ENCODE assay signal across 12 mouse cellular contexts in the genomic region with DNA sequence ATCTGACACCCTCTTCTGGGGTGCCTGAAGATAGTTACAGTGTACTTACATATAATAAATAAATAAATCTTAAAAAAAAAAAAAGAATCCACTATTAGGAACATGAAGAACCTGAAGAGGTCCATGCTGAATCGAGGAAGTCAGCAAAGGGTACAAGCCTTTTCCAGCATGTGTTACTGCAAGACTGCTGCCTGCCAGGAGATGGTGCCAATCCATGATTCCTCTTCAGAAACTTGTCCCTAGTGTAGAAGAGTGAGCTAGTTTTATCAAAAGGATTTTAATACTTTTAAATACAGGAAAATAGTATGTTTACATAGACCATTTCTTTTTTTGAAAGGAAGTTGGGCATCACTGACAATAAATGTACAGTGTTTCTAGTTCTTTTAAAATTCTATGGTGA. TPM values are rescaled to one million over a fixed set of nuclear protein-coding genes. Genes with fewer than 3 reads are reported as not detected.
A peak's percentile ranks its signal among the peaks of the same experiment; 100 is the strongest.
DNase-seq lines count a peak whose midpoint lies in the region; ATAC-seq and TF ChIP-seq lines count a peak whose summit lies in the region.
"Had no signal": no experiment of that assay in that cellular context is flagged by ENCODE, and none has a peak within 500 bp of the region (broad histone marks: within the 10 kb centered on the region; RNA-seq: fewer than 3 reads in every experiment).

No protein-coding gene starts in this region.

- no peak for TF ChIP-seq EP300 in heart, adult 2 months (IDR thresholded peaks at IDR 0.05; ENCODE audit: insufficient read depth, low read depth, low read length)
- TF ChIP-seq EP300 in liver, postnatal 0 days (IDR thresholded peaks at IDR 0.05; ENCODE audit: low read depth) = no peak

- H3K4me3 ChIP-seq in heart, adult 2 months = no peak overlapping the region
- no peak overlapping the region for H3K4me3 ChIP-seq in liver, postnatal 0 days (ENCODE audit: low read depth, low read length)
- H3K4me3 ChIP-seq in G1E (ENCODE audit: low read depth, low read length) = no peak overlapping the region

- 68% methylated on average over 1 of the region's 1 CpGs for WGBS in heart, adult 2 months
- 73% methylated on average over 1 of the region's 1 CpGs for WGBS in liver, postnatal 0 days (ENCODE audit: insufficient replicate concordance)

- H3K27ac ChIP-seq in heart, adult 2 months = no peak overlapping the region
- H3K27ac ChIP-seq in liver, postnatal 0 days (ENCODE audit: low read depth) = no peak overlapping the region

- intact Hi-C loops in heart, adult 2 months (cut with DNase I) = no loop called here

- TF ChIP-seq POLR2A in heart, adult 2 months (IDR thresholded peaks at IDR 0.05; ENCODE audit: insufficient read depth, low read depth, low read length) = no peak

- H3K4me2 ChIP-seq in liver, postnatal 0 days (ENCODE audit: low read depth, low read length) = no peak overlapping the region

- no peak for ATAC-seq in liver, postnatal 0 days
- ATAC-seq in G1E (ENCODE audit: extremely low read depth, insufficient number of reproducible peaks, low FRiP score, poor library complexity, severe bottlenecking) = 0 out of 2 replicates have a peak, but pooled peaks have one; percentile 22
- ATAC-seq in megakaryocyte progenitor cell, adult 5-6 weeks (replicated peaks; ENCODE audit: poor library complexity) = 0 out of 2 replicates have a peak, but pooled peaks have one; percentile 42
- ATAC-seq: CD4-positive, CD25-positive, alpha-beta regulatory T cell, adult 4 months; inflammation-experienced regulatory T-cells, adult 6 months had no signal

- DNase-seq in heart, adult 2 months = no peak
- DNase-seq in heart, adult 9 months (ENCODE audit: low spot score in 2 of 2) = no peak
- DNase-seq in liver, postnatal 0 days = no peak
- DNase-seq in liver (no peak), G1E (ENCODE audit: low spot score) (no peak)
- DNase-seq in left cerebral cortex, adult 11 months (ENCODE audit: low spot score) = no peak
- DNase-seq: cerebellum, adult 11 months; kidney, postnatal 10 days; lung, adult 18-20 months had no signal

- no peaks in the 10 kb centered on the region for H3K27me3 ChIP-seq in heart, adult 2 months (ENCODE audit: control insufficient read depth, insufficient read depth, low read length)
- H3K27me3 ChIP-seq in liver, postnatal 0 days (ENCODE audit: insufficient read depth, low read length) = no peaks in the 10 kb centered on the region
- no peaks in the 10 kb centered on the region for H3K27me3 ChIP-seq in G1E (ENCODE audit: insufficient read depth, low read length)

- peak; percentile 66 for TF ChIP-seq CTCF in heart, adult 2 months (IDR thresholded peaks at IDR 0.05)
- peak; percentile 28; the same call in 1 of the 2 replicates for TF ChIP-seq CTCF in liver, postnatal 0 days (IDR thresholded peaks at IDR 0.05; ENCODE audit: low read depth)
- no peak for TF ChIP-seq CTCF in G1E (IDR thresholded peaks at IDR 0.05; ENCODE audit: low read depth, low read length)

- H3K9ac ChIP-seq in heart, adult 2 months (ENCODE audit: low read depth, low read length) = no peak overlapping the region
- no peak overlapping the region for H3K9ac ChIP-seq in liver, postnatal 0 days (replicated peaks)

- H3K36me3 ChIP-seq in heart, adult 2 months (ENCODE audit: control insufficient read depth, insufficient read depth, low read length) = no peaks in the 10 kb centered on the region
- H3K36me3 ChIP-seq in liver, postnatal 0 days (replicated peaks; ENCODE audit: insufficient read depth, low read length) = no peaks in the 10 kb centered on the region
- H3K36me3 ChIP-seq in G1E (replicated peaks) = no peaks in the 10 kb centered on the region

- H3K9me3 ChIP-seq in liver, postnatal 0 days (ENCODE audit: low read length) = no peaks in the 10 kb centered on the region
- H3K9me3 ChIP-seq in G1E (replicated peaks) = no peaks in the 10 kb centered on the region

- no peaks in the 10 kb centered on the region; the same call in 1 of the 2 replicates for H3K79me2 ChIP-seq in heart, adult 2 months (replicated peaks; ENCODE audit: control insufficient read depth, insufficient read depth, low read length)

- no peaks in the 10 kb centered on the region for H3K4me1 ChIP-seq in heart, adult 2 months (ENCODE audit: control insufficient read depth, insufficient read depth, low read length)
- H3K4me1 ChIP-seq in liver, postnatal 0 days (ENCODE audit: insufficient read depth) = no peaks in the 10 kb centered on the region
- H3K4me1 ChIP-seq in G1E (ENCODE audit: insufficient read depth, low read depth, low read length) = peaks cover 9% of the 10 kb centered on the region

RNA-seq across cellular contexts. Expression of a gene that starts 14.5 kb away (rescaled TPM):
- total RNA-seq in heart, adult 2 months (2021) = 10 to 100 TPM; 16.7 to 18.2 TPM
- polyA plus RNA-seq in heart, adult 2 months (2012; rRNA removed) = 7.0 and 9.9 TPM in 2 replicates
- polyA plus RNA-seq in liver, postnatal 0 days (2015; fragmentation: Nextera tagmentation; extraction: Ambion mirVana) = 2.0 and 2.6 TPM in 2 replicates
- total RNA-seq in G1E (2014; fragmentation: Nextera tagmentation) = 78.8 and 102 TPM in 2 replicates
- 26.4 and 34.0 TPM in 2 replicates for total RNA-seq in G1E (2017)
- polyA plus RNA-seq in G1E (2012) = 32.1 and 44.2 TPM in 2 replicates
- 19.4 and 21.9 TPM in 2 replicates for total RNA-seq in megakaryocyte progenitor cell, adult 5-6 weeks (2015)
- total RNA-seq in megakaryocyte progenitor cell, adult 5-6 weeks (2017) = 13.5 and 15.5 TPM in 2 replicates
